Mouse (Mus musculus) mammary gland, adult 2 months (tissue): ENCODE data around the gene Hist1h3e. TPM values are rescaled to one million over a fixed set of nuclear protein-coding genes. Genes with fewer than 3 reads are reported as not detected.

Experiments used
- polyA plus RNA-seq: library from polyadenylated mRNA; depleted of rRNA; stranded (reverse); fragments of >200 nt; gene quantifications from 2 replicates; pipeline ENCODE4 v1.2.3, GENCODE M21; 2012; ENCODE audit warnings: low replicate concordance; rRNA removed

Gene Hist1h3e
- 6.4 and 27.3 TPM in 2 replicates for polyA plus RNA-seq

GRCm38 (mm10) chr13:23561883-23562659 is at the start of gene Hist1h3e:
Gene Hist1h3e (minus strand): TSS chr13:23562369.

GRCm38 (mm10) chr13:23581408-23582218 is 19.4 kb upstream of the Hist1h3e start, which contains the start of gene Hist1h4d:
Gene Hist1h4d (plus strand): TSS chr13:23581598.

DNA sequence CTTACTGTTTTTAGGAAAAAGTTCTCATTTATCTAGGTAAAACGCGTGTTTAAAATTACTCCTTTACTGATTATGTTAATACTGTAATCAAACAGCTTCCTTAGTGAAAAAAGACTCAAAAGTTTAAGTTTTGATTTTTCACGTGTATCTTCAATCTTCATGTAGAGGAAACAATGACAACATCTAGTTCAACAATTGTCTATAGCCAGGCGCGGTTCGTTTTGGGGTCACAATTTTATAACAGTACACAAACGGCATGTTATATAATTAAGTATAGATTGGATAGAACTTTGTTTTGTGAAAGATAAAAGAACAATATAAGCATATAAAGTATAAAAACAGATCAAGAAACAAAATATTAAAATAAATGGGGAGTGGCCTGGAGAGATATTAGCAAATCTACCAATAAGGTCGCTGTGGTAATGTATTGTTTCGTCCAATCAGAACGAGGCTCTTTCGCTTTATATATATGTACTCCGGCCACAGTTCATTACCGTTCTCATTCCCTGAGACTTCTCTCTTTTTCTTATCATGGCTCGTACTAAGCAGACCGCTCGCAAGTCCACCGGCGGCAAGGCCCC is 13.2 kb upstream of the Hist1h3e start, which contains the start of gene Hist1h3d:
Gene Hist1h3d (plus strand): TSS at position 493 of the 581 bp plus-strand sequence.

GRCm38 (mm10) chr13:23573898-23574524 is 11.8 kb upstream of the Hist1h3e start, which contains the start of the genes Hist1h2bf and Hist1h2ad:
Gene Hist1h2bf (minus strand): TSS chr13:23574196.
Gene Hist1h2ad (plus strand): TSS chr13:23574381.

GRCm38 (mm10) chr13:23571022-23571503 is 8.9 kb upstream of the Hist1h3e start, which contains the start of the genes Hist1h2ae and Hist1h2bg:
Gene Hist1h2ae (minus strand): TSS chr13:23571220.
Gene Hist1h2bg (plus strand): TSS chr13:23571396.

GRCm38 (mm10) chr13:23552962-23553361 is 9.2 kb downstream of the Hist1h3e start, which contains the start of gene Hist1h1d:
Gene Hist1h1d (plus strand): TSS chr13:23553262.

DNA sequence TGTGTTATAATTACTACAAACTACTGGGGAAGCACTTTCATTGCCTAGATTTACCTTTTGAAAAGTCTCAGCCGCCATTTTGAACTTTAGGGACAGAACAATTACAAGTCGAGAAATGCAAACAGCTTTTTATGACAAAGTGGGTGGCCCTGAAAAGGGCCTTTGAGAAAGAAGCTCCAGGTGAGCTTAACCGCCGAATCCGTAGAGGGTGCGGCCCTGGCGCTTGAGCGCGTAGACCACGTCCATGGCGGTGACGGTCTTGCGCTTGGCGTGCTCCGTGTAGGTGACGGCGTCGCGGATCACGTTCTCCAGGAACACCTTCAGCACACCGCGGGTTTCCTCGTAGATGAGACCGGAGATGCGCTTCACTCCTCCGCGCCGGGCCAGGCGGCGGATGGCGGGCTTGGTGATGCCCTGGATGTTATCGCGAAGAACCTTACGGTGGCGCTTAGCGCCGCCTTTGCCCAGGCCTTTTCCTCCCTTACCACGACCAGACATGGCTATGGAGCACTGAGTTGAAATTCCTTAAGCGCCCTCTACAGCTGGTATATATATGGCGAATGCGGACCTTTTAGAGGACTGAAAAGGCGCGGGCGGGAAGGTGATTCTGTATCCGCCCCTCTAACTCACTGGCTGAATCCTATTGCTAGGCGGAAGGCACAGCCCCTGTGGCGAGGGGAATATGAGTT is 10.9 kb downstream of the Hist1h3e start, which contains the start of gene Hist1h4f:
Gene Hist1h4f (minus strand): TSS at position 503 of the 689 bp plus-strand sequence.

DNA sequence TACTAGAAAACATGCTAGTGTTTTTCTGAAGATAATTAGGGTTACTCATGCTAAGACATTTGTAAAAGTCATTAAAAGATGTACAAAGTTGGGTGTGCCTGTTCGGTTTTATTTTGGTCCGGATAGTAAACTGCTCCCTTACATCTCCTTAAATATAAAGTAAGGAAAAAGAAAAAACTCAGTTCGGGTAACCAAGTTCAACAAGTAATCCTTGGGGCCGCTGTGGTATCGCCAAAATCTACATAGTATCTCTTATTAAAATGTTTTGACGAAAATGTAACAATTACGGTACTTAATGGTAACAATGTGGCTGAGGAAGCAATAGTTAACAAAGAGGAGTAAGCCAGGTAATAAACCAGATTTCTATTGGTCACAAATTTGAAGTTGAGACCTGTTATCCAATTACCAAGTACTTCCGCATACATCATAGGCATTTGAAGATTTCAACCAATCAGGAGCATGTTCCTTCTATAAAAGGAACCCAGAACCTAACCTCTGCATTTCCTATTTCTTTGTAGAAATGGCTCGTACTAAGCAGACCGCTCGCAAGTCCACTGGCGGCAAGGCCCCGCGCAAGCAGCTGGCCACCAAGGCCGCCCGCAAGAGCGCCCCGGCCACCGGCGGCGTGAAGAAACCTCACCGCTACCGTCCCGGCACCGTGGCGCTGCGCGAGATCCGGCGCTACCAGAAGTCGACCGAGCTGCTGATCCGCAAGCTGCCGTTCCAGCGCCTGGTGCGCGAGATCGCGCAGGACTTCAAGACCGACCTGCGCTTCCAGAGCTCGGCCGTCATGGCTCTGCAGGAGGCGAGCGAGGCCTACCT is 18.0 kb downstream of the Hist1h3e start, which contains the start of gene Hist1h3f:
Gene Hist1h3f (plus strand): TSS at position 88 of the 822 bp plus-strand sequence.

DNA sequence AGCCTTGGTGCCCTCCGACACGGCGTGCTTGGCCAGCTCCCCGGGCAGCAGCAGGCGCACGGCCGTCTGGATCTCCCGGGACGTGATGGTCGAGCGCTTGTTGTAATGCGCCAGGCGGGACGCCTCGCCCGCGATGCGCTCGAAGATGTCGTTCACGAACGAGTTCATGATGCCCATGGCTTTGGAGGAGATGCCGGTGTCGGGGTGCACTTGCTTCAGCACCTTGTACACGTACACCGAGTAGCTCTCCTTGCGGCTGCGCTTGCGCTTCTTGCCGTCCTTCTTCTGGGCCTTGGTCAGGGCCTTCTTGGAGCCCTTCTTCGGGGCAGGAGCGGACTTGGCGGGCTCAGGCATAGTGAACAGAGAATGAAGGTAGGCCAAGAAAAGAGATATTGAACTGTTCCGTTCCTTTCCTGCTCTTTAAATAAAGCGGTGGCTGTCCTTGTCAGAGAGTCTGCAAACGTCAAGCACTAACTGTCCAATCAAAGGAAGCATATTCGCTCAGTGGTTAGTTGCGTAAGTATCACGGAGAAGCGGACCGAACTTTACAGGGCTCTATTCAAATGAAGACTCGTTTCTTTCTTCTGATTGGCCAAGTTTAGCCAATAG is 19.1 kb downstream of the Hist1h3e start, which contains the start of gene Hist1h2bh:
Gene Hist1h2bh (minus strand): TSS at position 394 of the 609 bp plus-strand sequence.

GRCm38 (mm10) chr13:23535137-23536075 is 26.8 kb downstream of the Hist1h3e start, which contains the start of gene Hist1h3g:
Gene Hist1h3g (plus strand): TSS chr13:23535422.

GRCm38 (mm10) chr13:23533560-23534367 is 28.4 kb downstream of the Hist1h3e start, which contains the start of gene Hist1h2af:
Gene Hist1h2af (plus strand): TSS chr13:23533906.

DNA sequence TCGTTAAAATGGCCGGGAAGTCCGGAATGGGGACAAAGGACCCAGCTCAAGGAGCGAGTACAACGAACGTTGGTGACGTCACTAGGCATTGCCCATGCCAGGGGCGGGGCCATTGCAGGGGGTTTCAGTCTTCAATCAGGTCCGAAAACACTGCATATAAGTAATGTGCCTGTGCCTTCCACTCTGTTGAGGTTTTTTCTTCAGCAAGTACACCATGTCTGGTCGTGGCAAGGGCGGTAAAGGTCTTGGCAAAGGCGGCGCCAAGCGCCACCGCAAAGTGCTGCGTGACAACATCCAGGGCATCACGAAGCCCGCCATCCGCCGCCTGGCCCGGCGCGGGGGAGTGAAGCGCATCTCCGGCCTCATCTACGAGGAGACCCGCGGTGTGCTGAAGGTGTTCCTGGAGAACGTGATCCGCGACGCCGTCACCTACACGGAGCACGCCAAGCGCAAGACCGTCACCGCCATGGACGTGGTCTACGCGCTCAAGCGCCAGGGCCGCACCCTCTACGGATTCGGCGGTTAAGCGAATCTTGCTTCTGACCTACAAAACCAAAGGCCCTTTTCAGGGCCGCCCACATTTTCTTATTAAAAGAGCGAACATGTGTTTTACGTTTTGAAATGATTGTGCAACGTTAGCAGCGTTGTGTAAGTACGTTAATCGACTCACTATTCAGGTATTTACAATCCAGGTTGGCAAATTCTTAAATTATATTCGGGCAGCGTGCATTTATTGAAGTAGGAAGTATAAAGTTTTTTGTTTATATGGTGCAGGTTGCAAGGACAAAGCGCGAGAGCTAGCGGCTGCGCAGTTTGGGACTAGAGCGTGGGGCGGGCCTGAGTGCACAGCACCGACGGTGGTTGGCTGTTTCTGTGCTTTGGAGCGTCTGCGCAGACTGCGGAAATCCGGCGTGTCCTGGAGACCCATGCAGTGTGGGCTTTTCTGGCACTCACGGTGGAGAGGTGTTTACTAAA is 31.0 kb downstream of the Hist1h3e start, which contains the start of gene Hist1h4h:
Gene Hist1h4h (plus strand): TSS at position 150 of the 975 bp plus-strand sequence.

